In genomic region chr3:102011318-102012075, GRCm38 (mm10) we compare ENCODE assay signal across 9 mouse cellular contexts. TPM values are rescaled to one million over a fixed set of nuclear protein-coding genes. Genes with fewer than 3 reads are reported as not detected.
DNase-seq lines count a peak whose midpoint lies in the region; ATAC-seq lines count a peak whose summit lies in the region.
"Had no signal": no experiment of that assay in that cellular context is flagged by ENCODE, and none has a peak within 500 bp of the region (broad histone marks: within the 10 kb centered on the region; RNA-seq: fewer than 3 reads in every experiment).

No protein-coding gene starts in this region.

- DNase-seq in cerebellum, adult 8-10 months: no peak
- DNase-seq in ovary, postnatal 36 days (ENCODE audit: low spot score): peak; percentile 16
- no peak for DNase-seq in ovary, adult 18-20 months (ENCODE audit: low spot score)
- peak; percentile 71 for DNase-seq in midbrain, embryonic 10.5 days (ENCODE audit: low spot score)
- no peak for DNase-seq in thymus, postnatal 14 days
- DNase-seq in spleen, postnatal 14 days (ENCODE audit: low spot score in 2 of 2): no peak

- peak overlapping the region; percentile 57 for H3K4me3 ChIP-seq in midbrain, embryonic 10.5 days

- peaks cover 92% of the 10 kb centered on the region for H3K27me3 ChIP-seq in midbrain, embryonic 10.5 days (ENCODE audit: low read depth, poor library complexity, severe bottlenecking)

- peaks cover 23% of the 10 kb centered on the region for H3K4me1 ChIP-seq in midbrain, embryonic 10.5 days

- ATAC-seq in cerebellum, adult (ENCODE audit: insufficient number of reproducible peaks, low FRiP score, low TSS enrichment): peak; percentile 59
- ATAC-seq in hematopoietic stem cell, adult 5-6 weeks (replicated peaks in 1 of 2; ENCODE audit: insufficient read depth in 1 of 2, low FRiP score in 2 of 2, low TSS enrichment in 1 of 2, low read depth in 1 of 2, poor library complexity in 2 of 2, severe bottlenecking in 2 of 2): peak; percentile 19 to 30; a peak in 3 of 4 replicates

- H3K36me3 ChIP-seq in midbrain, embryonic 10.5 days: no peaks in the 10 kb centered on the region

- H3K9me3 ChIP-seq in midbrain, embryonic 10.5 days (replicated peaks): no peaks in the 10 kb centered on the region

- under 1% methylated on average over 48 of the region's 48 CpGs for WGBS in midbrain, embryonic 10.5 days

- H3K27ac ChIP-seq in midbrain, embryonic 10.5 days (replicated peaks): peak overlapping the region; percentile 86

RNA-seq across cellular contexts. Expression of gene Nhlh2, which starts 1.6 kb away (rescaled TPM):
- total RNA-seq in hematopoietic stem cell, adult 5-6 weeks (2017): not detected in 2 replicates
- 33.8 and 58.4 TPM in 2 replicates for polyA plus RNA-seq in midbrain, embryonic 10.5 days (2016; fragmentation: Nextera tagmentation; extraction: Ambion mirVana)
- total RNA-seq: neutrophil, adult 5-6 weeks had no signal

Comparison
In these comparisons a context has a peak if more than half of its experiments do, and no peak if none do; other contexts are left out.
1. DNase-seq: peak in ovary, postnatal 36 days (single experiment) and midbrain, embryonic 10.5 days (single experiment); none in cerebellum, adult 8-10 months (single experiment), ovary, adult 18-20 months (single experiment), thymus, postnatal 14 days (single experiment) and spleen, postnatal 14 days (0 of 2).